Mouse (Mus musculus) megakaryocyte, embryonic 14.5 days (primary cell): ENCODE measurements at regions not wholly inside any gene's neighbourhood (a gene's known extent, or its start where the extent isn't known, plus 50 kb on each side); places are given as distances from the start of the nearest gene placed in this dataset.

Source experiments
- FLI1 ChIP-seq: IDR thresholded peaks from 2 replicates; pipeline ENCODE4 v1.6.1; 2012; ENCODE audit warnings: low read length, inconsistent platforms, mixed read lengths
- GATA1 ChIP-seq: IDR thresholded peaks from 3 replicates; pipeline ENCODE4 v1.6.1; 2012; ENCODE audit warnings: mixed read lengths, low read length, inconsistent platforms, borderline replicate concordance

DNA sequence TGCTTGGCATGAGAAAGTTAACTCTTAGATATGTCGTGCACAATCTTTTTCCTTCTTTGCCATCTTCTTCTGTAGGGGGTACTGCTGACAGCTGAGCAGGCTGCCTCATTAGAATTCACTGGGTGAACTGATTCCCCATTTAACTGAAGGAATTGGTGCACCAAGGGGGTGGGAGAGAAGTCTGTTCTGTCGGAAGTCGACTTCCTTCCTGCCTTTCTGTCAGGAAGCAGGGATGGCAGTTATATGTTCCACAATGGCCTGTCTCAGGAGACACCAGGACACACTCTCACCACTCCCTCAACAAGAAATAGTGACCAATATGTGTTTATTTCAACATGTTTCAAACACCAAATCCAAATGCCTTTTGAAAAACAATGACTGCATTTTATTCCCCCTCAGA lies 142.9 kb downstream of the Mid1ip1 start:
- TF ChIP-seq GATA1 (no peak), FLI1 (no peak)
